Mouse (Mus musculus): ENCODE measurements around the gene Ppef1.
A peak's percentile ranks its signal among the peaks of the same experiment; 100 is the strongest.
"Not testable (repeated sequence)": the region's sequence is repeated elsewhere in the genome, so short reads cannot be mapped to it uniquely, and the experiment has no call there.

The Ppef1 gene

GRCm38 (mm10) chrX:160735650-160736049 lies at the start of gene Ppef1:
Gene Ppef1, minus strand, starts transcription at chrX:160735765.
- no peak for DNase-seq

GRCm38 (mm10) chrX:160782276-160782675 lies 46.7 kb upstream of the Ppef1 start:
- DNase-seq: peak; percentile 12

GRCm38 (mm10) chrX:160773033-160773432 lies 37.5 kb upstream of the Ppef1 start:
- DNase-seq: no peak

GRCm38 (mm10) chrX:160769622-160770021 lies 34.1 kb upstream of the Ppef1 start:
- DNase-seq: not testable (repeated sequence)

DNA sequence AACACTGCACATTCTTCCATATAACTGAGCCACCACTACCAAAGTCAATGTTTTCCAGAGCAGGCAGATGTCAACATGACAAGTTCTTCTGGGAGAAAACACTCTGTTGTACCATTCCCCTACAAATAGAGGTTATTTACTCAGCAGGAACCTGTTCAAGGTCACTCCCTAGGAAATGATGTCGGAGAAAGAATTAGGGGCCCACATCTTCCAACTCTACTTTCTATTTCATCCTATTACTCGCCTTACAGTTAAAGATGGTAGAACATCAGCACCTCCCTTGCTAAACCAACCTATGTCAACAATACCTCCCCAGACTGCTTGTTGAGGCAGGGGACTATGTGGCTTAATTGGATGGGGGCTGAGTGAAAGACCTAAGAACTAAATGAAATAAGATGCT lies 32.1 kb upstream of the Ppef1 start, which contains the start of gene Rs1:
TSS of gene Rs1 (plus strand) at position 301 of the 400 bp plus-strand sequence.
- DNase-seq: peak; percentile 22

- DNase-seq: no peak
Measured at GRCm38 (mm10) chrX:160766233-160766616, 30.7 kb upstream of the Ppef1 start.

DNA sequence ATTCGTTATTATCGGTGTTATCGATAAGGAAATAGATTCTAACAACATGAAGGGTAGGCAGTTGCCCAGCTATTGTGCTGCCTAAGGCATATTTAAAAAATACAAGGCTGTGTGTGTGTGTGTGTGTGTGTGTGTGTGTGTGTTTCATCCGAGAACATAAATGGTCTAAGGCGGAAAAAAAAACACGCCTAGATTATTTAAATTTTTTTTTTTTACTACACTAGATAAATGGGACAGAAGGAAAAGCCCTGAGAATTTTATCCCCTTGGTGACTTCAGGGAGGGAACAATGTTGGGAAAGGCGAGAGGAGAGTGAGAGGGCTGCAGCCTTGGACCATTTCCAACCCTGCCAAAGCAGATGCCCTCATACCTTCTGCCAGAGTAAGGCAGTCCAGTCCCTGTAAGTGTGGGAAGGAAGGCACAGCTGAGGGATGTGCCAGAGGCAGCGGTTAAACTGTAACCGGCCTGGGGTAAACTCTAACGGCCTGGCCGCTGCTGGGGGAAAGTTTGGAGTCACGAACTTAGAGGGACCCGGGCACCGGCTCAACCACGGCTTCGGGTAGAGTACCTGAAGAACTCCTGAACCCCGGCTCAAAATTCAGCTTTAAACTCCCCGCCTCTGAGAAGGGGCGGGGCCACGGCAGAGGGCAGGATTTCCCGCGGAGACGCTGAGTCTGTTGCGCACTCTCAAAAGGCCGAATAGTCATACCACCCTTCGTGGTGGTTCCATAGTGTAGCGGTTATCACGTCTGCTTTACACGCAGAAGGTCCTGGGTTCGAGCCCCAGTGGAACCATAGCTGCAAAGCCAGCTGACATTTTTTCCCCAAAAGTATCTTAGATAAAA lies 30.0 kb upstream of the Ppef1 start:
- peak; percentile 91 for DNase-seq

DNA sequence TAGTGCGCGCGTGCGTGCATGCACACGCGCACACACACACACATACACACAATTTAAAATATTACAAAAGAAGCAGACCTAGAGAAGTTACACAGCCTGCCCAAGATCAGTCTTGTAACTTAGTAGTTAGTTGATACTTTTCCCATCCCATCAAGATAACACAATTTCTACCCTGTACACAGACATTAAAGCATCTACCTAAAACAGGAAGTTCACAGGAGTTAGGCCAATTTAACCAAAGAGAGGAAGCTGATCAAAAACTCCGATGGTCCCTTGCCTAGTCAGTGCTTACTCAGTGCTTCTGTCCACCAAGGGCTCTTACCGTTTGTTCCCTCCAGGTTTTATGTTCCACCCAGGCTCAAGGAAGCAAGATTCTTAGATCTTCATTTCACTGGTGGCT lies 15.2 kb upstream of the Ppef1 start:
- DNase-seq: no peak

GRCm38 (mm10) chrX:160748653-160749052 lies 13.1 kb upstream of the Ppef1 start:
- DNase-seq: no peak

DNA sequence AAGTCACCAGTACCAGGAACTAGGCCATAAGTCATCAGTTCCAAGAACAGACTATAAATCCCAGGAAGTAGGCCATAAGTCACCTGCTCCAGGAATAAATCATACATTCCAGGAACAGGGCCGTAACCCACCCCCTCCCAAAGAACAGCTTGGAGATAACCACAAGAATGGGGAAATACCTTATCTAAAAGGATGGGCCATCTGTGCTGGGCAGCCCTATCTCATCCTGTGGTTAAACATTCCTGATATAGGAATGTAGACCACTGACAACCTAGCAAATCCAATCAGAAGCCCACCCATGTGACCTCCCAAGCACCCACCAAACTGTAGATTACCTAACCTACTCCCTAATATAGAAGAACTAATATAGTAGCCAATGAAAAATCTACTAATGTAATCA lies 9.8 kb upstream of the Ppef1 start:
- DNase-seq: no peak

GRCm38 (mm10) chrX:160699171-160699570 lies 36.4 kb downstream of the Ppef1 start:
- DNase-seq: no peak

GRCm38 (mm10) chrX:160691559-160691958 lies 44.0 kb downstream of the Ppef1 start:
- no peak for DNase-seq

GRCm38 (mm10) chrX:160690094-160690493 lies 45.5 kb downstream of the Ppef1 start:
- no peak for DNase-seq

DNA sequence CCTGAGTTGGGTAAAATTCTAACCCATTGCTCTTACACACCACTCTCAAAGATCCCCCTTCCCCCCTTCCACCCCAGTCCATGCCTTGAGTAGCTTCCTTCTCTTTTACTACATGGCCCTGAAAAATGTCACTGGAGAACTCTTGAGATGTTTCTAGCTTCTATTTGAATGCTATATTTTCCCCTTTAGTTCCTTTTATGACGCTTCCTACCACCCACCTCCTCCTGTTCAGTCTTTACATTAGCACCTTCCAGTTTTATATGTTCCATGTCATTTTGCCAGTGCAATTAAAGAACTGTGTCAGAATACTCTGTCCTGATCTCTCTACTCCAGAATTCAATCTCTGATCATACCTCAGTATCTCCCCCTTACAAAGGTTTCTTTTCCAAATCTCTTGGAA lies 65.6 kb downstream of the Ppef1 start:
- no peak for DNase-seq

DNA sequence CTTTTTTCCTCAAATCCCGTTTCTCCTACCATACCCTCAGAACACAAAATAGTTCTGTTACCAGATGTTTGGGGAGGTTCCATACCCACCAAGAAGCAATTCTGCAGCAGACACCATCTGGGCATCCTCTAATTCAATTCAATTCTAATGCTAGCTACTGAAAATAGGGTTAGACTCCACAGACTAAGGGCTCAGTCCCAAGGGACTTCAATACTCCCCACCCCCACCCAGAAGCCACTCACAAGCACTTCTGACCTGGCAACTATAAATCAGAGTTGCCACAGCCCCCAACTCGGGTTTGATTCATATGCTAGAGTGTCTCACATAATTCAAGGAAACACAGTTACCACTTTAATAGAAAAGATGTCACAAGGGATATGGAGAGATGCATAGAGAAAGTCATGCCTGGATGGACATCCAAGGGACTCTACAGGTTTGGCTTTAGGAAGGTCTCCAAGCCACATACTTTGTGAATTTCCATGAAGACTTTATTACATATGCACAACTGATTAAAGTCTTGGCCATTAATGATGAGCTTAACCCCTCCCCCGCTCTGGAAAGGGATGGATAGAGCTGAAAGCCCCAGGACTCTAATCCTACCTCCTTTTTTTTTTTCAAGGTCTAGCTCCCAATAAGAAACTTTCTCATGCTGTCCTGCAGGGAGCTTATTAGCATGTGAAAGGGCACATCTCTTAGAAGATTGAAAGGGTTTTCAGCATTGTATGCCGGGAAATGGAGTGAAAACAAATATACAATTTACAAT lies 124.5 kb downstream of the Ppef1 start:
- peak; percentile 8 for DNase-seq

GRCm38 (mm10) chrX:160610482-160610881 lies 125.1 kb downstream of the Ppef1 start:
- DNase-seq: no peak

DNA sequence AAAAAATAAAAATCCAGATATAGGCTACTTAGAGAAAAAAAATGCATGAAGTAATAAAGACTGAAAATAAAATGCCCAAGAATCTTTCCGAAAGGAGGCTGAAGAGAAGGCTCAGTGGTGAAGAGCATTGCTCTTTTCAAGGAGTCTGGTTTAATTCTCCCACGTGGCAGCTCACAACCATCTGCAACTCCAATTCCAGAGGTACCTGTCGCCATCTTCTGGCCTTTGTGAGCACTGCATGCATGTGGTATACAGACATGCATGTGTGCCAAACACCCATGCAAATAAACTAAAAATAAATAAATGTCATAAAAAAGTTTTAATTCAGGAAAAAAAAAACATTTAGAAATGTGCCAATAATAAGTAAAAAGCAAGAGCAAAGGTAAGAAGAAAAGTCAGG lies 125.7 kb downstream of the Ppef1 start:
- peak; percentile 54 for DNase-seq

- peak; percentile 7 for DNase-seq
Measured at GRCm38 (mm10) chrX:160603981-160604541, 131.5 kb downstream of the Ppef1 start.

DNA sequence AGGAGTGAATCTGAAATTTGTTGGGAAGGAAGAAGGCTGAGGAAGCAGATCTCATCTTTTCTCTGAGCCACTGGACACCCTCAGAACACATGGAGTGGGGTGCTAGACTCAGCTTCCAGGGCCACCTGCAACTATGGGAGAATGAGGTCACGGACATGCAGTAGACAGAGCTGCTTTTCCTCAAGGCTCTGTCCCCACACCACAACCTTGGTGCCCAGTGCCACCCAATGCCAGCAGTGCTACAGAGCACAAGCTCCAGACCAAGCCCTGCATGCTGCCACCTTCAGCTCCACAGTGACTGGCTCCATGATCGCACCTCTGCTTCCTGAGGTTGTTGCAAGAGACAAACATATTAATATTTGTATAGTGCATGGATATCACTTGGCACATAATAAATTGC lies 132.2 kb downstream of the Ppef1 start:
- DNase-seq: no peak

DNA sequence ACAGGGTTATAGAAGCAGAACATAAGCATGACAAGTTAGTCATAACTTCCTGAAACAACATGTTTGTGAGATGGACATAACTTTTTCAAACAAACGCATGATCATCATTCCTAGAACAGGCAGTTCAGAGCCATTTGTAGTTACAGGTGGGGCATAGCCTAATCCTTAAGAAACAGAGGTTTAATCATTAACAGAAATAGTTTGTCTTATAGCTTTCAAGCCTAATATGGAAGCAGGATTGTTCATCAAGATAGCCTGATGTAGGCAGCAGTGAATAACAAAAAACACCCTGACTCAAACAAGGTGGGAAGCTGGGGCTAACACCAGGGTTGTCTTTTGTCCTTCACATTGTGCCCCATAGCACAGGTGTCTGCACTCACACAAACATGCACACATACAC lies 132.8 kb downstream of the Ppef1 start:
- no peak for DNase-seq

DNA sequence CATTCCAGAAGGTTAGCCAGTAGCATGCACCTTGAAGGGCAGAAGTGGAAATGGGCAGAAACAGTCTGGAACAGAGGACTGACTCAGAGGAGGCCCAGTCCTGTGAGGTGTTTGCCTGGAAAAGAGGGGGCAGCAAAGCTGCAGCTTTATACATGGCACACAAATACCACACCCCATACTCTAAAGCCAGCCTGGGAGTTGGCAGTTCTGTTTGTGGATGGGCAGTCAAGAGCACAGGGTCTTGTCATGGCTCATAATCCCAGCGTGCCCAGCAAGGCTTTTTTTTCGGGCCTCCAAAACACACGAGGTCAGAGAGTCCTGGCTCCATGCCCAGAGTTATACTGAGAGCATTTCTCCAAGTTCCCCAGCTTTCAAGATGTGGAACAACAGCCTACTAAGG lies 134.5 kb downstream of the Ppef1 start:
- peak; percentile 20 for DNase-seq

GRCm38 (mm10) chrX:160598562-160599458 lies 136.8 kb downstream of the Ppef1 start:
- peak; percentile 78 for DNase-seq

GRCm38 (mm10) chrX:160598055-160598454 lies 137.5 kb downstream of the Ppef1 start:
- peak; percentile 9 for DNase-seq

Data from retina, postnatal 1 day (tissue).